Mouse (Mus musculus): Measurements from ENCODE around the gene Iqgap2. TPM values are rescaled to one million over a fixed set of nuclear protein-coding genes. Genes with fewer than 3 reads are reported as not detected.

Gene Iqgap2
- polyA plus RNA-seq, 2 experiments = 10.5 to 12.7 TPM

- Histone ChIP-seq H3K9me3 (ENCODE audit: control insufficient read depth, low read length) (no peaks in the 10 kb centered on the region), H3K4me1 (ENCODE audit: control insufficient read depth, insufficient read depth, low read length) (peaks cover 15% of the 10 kb centered on the region), H3K4me3 (replicated peaks; ENCODE audit: low read length) (no peak overlapping the region), H3K9ac (ENCODE audit: low read depth, low read length, severe bottlenecking) (no peak overlapping the region), H3K4me2 (replicated peaks; ENCODE audit: low read depth, low read length, severe bottlenecking) (no peak overlapping the region), H3K27ac (replicated peaks; ENCODE audit: low read depth, low read length) (no peak overlapping the region), H3K36me3 (ENCODE audit: control insufficient read depth, insufficient read depth, low read length) (peaks cover 3% of the 10 kb centered on the region; the same call in 1 of the 2 replicates), H3K27me3 (ENCODE audit: control insufficient read depth, insufficient read depth, low read length) (no peaks in the 10 kb centered on the region)
- WGBS = 93% methylated on average over 2 of the region's 2 CpGs
- ATAC-seq (ENCODE audit: low FRiP score, low read depth) (no peak), DNase-seq (ENCODE audit: low spot score) (no peak)
- no peak for TF ChIP-seq POLR2A (IDR thresholded peaks at IDR 0.05; ENCODE audit: borderline replicate concordance, extremely low read depth, insufficient read depth, insufficient read length)
These were observed 131.9 kb downstream of the Iqgap2 start for GRCm38 (mm10) chr13:95759810-95760209.

- ATAC-seq (ENCODE audit: low FRiP score, low read depth) (no peak), DNase-seq (ENCODE audit: low spot score) (no peak)
- Histone ChIP-seq H3K4me3 (replicated peaks; ENCODE audit: low read length) (no peak overlapping the region), H3K36me3 (ENCODE audit: control insufficient read depth, insufficient read depth, low read length) (no peaks in the 10 kb centered on the region), H3K4me1 (ENCODE audit: control insufficient read depth, insufficient read depth, low read length) (no peaks in the 10 kb centered on the region), H3K9ac (ENCODE audit: low read depth, low read length, severe bottlenecking) (no peak overlapping the region), H3K4me2 (replicated peaks; ENCODE audit: low read depth, low read length, severe bottlenecking) (no peak overlapping the region), H3K27ac (replicated peaks; ENCODE audit: low read depth, low read length) (no peak overlapping the region), H3K9me3 (ENCODE audit: control insufficient read depth, low read length) (no peaks in the 10 kb centered on the region), H3K27me3 (ENCODE audit: control insufficient read depth, insufficient read depth, low read length) (no peaks in the 10 kb centered on the region)
- 89% methylated on average over 5 of the region's 5 CpGs for WGBS
- TF ChIP-seq POLR2A (IDR thresholded peaks at IDR 0.05; ENCODE audit: borderline replicate concordance, extremely low read depth, insufficient read depth, insufficient read length) = no peak
These were observed 137.4 kb downstream of the Iqgap2 start for GRCm38 (mm10) chr13:95754285-95754684.

- 83% methylated on average over 9 of the region's 9 CpGs for WGBS
- ATAC-seq (ENCODE audit: low FRiP score, low read depth) = no peak
- TF ChIP-seq POLR2A (IDR thresholded peaks at IDR 0.05; ENCODE audit: borderline replicate concordance, extremely low read depth, insufficient read depth, insufficient read length) = no peak
These were observed 139.3 kb downstream of the Iqgap2 start for GRCm38 (mm10) chr13:95752386-95752785.

GRCm38 (mm10) chr13:95747541-95747940 is 144.2 kb downstream of the Iqgap2 start:
- 70% methylated on average over 11 of the region's 11 CpGs for WGBS
- H3K27ac ChIP-seq (replicated peaks; ENCODE audit: low read depth, low read length) = no peak overlapping the region
- TF ChIP-seq POLR2A (IDR thresholded peaks at IDR 0.05; ENCODE audit: borderline replicate concordance, extremely low read depth, insufficient read depth, insufficient read length) = no peak
- no peak overlapping the region for H3K9ac ChIP-seq (ENCODE audit: low read depth, low read length, severe bottlenecking)
- DNase-seq (ENCODE audit: low spot score) (no peak), ATAC-seq (ENCODE audit: low FRiP score, low read depth) (no peak)
- H3K9me3 ChIP-seq (ENCODE audit: control insufficient read depth, low read length) = no peaks in the 10 kb centered on the region
- no peaks in the 10 kb centered on the region for H3K27me3 ChIP-seq (ENCODE audit: control insufficient read depth, insufficient read depth, low read length)
- H3K4me2 ChIP-seq (replicated peaks; ENCODE audit: low read depth, low read length, severe bottlenecking) = no peak overlapping the region
- H3K4me3 ChIP-seq (replicated peaks; ENCODE audit: low read length) = no peak overlapping the region
- H3K36me3 ChIP-seq (ENCODE audit: control insufficient read depth, insufficient read depth, low read length) = no peaks in the 10 kb centered on the region
- peaks cover 27% of the 10 kb centered on the region for H3K4me1 ChIP-seq (ENCODE audit: control insufficient read depth, insufficient read depth, low read length)

More at GRCm38 (mm10) chr13:95752386-95752785, 139.3 kb downstream of the Iqgap2 start:
- Histone ChIP-seq H3K4me1 (ENCODE audit: control insufficient read depth, insufficient read depth, low read length) (no peaks in the 10 kb centered on the region), H3K9me3 (ENCODE audit: control insufficient read depth, low read length) (no peaks in the 10 kb centered on the region), H3K9ac (ENCODE audit: low read depth, low read length, severe bottlenecking) (no peak overlapping the region), H3K27ac (replicated peaks; ENCODE audit: low read depth, low read length) (no peak overlapping the region), H3K36me3 (ENCODE audit: control insufficient read depth, insufficient read depth, low read length) (no peaks in the 10 kb centered on the region), H3K4me3 (replicated peaks; ENCODE audit: low read length) (no peak overlapping the region), H3K4me2 (replicated peaks; ENCODE audit: low read depth, low read length, severe bottlenecking) (no peak overlapping the region), H3K27me3 (ENCODE audit: control insufficient read depth, insufficient read depth, low read length) (no peaks in the 10 kb centered on the region)
- DNase-seq (ENCODE audit: low spot score) = no peak

GRCm38 (mm10) chr13:95747101-95747500 is 144.6 kb downstream of the Iqgap2 start:
- ATAC-seq (ENCODE audit: low FRiP score, low read depth) (no peak), DNase-seq (ENCODE audit: low spot score) (no peak)
- peaks cover 30% of the 10 kb centered on the region for H3K4me1 ChIP-seq (ENCODE audit: control insufficient read depth, insufficient read depth, low read length)
- H3K9ac ChIP-seq (ENCODE audit: low read depth, low read length, severe bottlenecking) = no peak overlapping the region
- no peak for TF ChIP-seq POLR2A (IDR thresholded peaks at IDR 0.05; ENCODE audit: borderline replicate concordance, extremely low read depth, insufficient read depth, insufficient read length)
- H3K4me3 ChIP-seq (replicated peaks; ENCODE audit: low read length) = no peak overlapping the region
- no peaks in the 10 kb centered on the region for H3K27me3 ChIP-seq (ENCODE audit: control insufficient read depth, insufficient read depth, low read length)
- WGBS = 46% methylated on average over 7 of the region's 7 CpGs
- no peak overlapping the region for H3K4me2 ChIP-seq (replicated peaks; ENCODE audit: low read depth, low read length, severe bottlenecking)
- H3K36me3 ChIP-seq (ENCODE audit: control insufficient read depth, insufficient read depth, low read length) = no peaks in the 10 kb centered on the region
- H3K9me3 ChIP-seq (ENCODE audit: control insufficient read depth, low read length) = no peaks in the 10 kb centered on the region
- no peak overlapping the region for H3K27ac ChIP-seq (replicated peaks; ENCODE audit: low read depth, low read length)

GRCm38 (mm10) chr13:95746509-95746908 is 145.2 kb downstream of the Iqgap2 start:
- Histone ChIP-seq H3K36me3 (ENCODE audit: control insufficient read depth, insufficient read depth, low read length) (no peaks in the 10 kb centered on the region), H3K4me1 (ENCODE audit: control insufficient read depth, insufficient read depth, low read length) (peaks cover 30% of the 10 kb centered on the region), H3K27me3 (ENCODE audit: control insufficient read depth, insufficient read depth, low read length) (no peaks in the 10 kb centered on the region), H3K4me3 (replicated peaks; ENCODE audit: low read length) (no peak overlapping the region), H3K27ac (replicated peaks; ENCODE audit: low read depth, low read length) (no peak overlapping the region), H3K9me3 (ENCODE audit: control insufficient read depth, low read length) (no peaks in the 10 kb centered on the region), H3K4me2 (replicated peaks; ENCODE audit: low read depth, low read length, severe bottlenecking) (no peak overlapping the region), H3K9ac (ENCODE audit: low read depth, low read length, severe bottlenecking) (no peak overlapping the region)
- peak; percentile 40 for DNase-seq (ENCODE audit: low spot score)
- no peak for TF ChIP-seq POLR2A (IDR thresholded peaks at IDR 0.05; ENCODE audit: borderline replicate concordance, extremely low read depth, insufficient read depth, insufficient read length)
- WGBS = 14% methylated on average over 6 of the region's 6 CpGs
- 0 out of 2 replicates have a peak, but pooled peaks have one; percentile 34 for ATAC-seq (ENCODE audit: low FRiP score, low read depth)
